Mouse (Mus musculus) mature B cell (primary cell): ENCODE results near the gene Snap91.

ENCODE experiments used
- in situ Hi-C: fragments of 300-500 bp; cut with MboI; formaldehyde crosslinking; loops from 2 replicates; pipeline ENCODE4 v1.14.3; 2019

Snap91 gene

GRCm38 (mm10) chr9:86880113-86880972, at the start of gene Snap91:
Gene Snap91 (minus strand): TSS chr9:86880654.
- in situ Hi-C loops = no loop called here

GRCm38 (mm10) chr9:86926519-86926918, 46.1 kb upstream of the Snap91 start:
- in situ Hi-C loops = no loop called here

- in situ Hi-C loops = no loop called here
These were observed 45.2 kb upstream of the Snap91 start for GRCm38 (mm10) chr9:86925688-86926087.

- in situ Hi-C loops = no loop called here
These were observed 42.0 kb upstream of the Snap91 start for GRCm38 (mm10) chr9:86922430-86922829.

- in situ Hi-C loops = no loop called here
These were observed 36.1 kb upstream of the Snap91 start for GRCm38 (mm10) chr9:86916543-86916942.

GRCm38 (mm10) chr9:86899502-86900199, 19.2 kb upstream of the Snap91 start:
- in situ Hi-C loops = no loop called here

- in situ Hi-C loops = no loop called here
These were observed 990 bp downstream of the Snap91 start for GRCm38 (mm10) chr9:86879216-86880112.

- in situ Hi-C loops = no loop called here
These were observed 1.7 kb downstream of the Snap91 start for GRCm38 (mm10) chr9:86878716-86879115.

- in situ Hi-C loops = no loop called here
These were observed 6.8 kb downstream of the Snap91 start for GRCm38 (mm10) chr9:86873681-86874080.

GRCm38 (mm10) chr9:86869586-86870338, 10.7 kb downstream of the Snap91 start:
- in situ Hi-C loops = no loop called here

GRCm38 (mm10) chr9:86858101-86858500, 22.4 kb downstream of the Snap91 start:
- in situ Hi-C loops = no loop called here

- in situ Hi-C loops = no loop called here
These were observed 22.8 kb downstream of the Snap91 start for GRCm38 (mm10) chr9:86857626-86858025.

GRCm38 (mm10) chr9:86852861-86853260, 27.6 kb downstream of the Snap91 start:
- in situ Hi-C loops = no loop called here

- in situ Hi-C loops = no loop called here
These were observed 28.8 kb downstream of the Snap91 start for GRCm38 (mm10) chr9:86851689-86852088.

GRCm38 (mm10) chr9:86850452-86851207, 29.8 kb downstream of the Snap91 start:
- in situ Hi-C loops = no loop called here

GRCm38 (mm10) chr9:86843747-86844353, 36.6 kb downstream of the Snap91 start:
- in situ Hi-C loops = no loop called here

- in situ Hi-C loops = no loop called here
These were observed 50.7 kb downstream of the Snap91 start for GRCm38 (mm10) chr9:86829792-86830191.

- in situ Hi-C loops = no loop called here
These were observed 51.4 kb downstream of the Snap91 start for GRCm38 (mm10) chr9:86829034-86829433.

- in situ Hi-C loops = no loop called here
These were observed 61.1 kb downstream of the Snap91 start for GRCm38 (mm10) chr9:86819366-86819765.

- in situ Hi-C loops = no loop called here
These were observed 62.8 kb downstream of the Snap91 start for GRCm38 (mm10) chr9:86817673-86818072.
